Mouse (Mus musculus) midbrain, postnatal 0 days (tissue): Measurements from ENCODE around the gene Ccdc97. TPM values are rescaled to one million over a fixed set of nuclear protein-coding genes. Genes with fewer than 3 reads are reported as not detected.
A peak's percentile ranks its signal among the peaks of the same experiment; 100 is the strongest.

Experiments used
- ATAC-seq: fragments of 200-750 bp; cut with Nextera tagmentation; 2 replicates; pipeline ENCODE4 v1.8.0; 2017; ENCODE audit warnings: moderate number of reproducible peaks, mild to moderate bottlenecking, moderate TSS enrichment, moderate library complexity; ENCODE audit not compliant: low FRiP score
- DNase-seq: peaks from one replicate; pipeline ENCODE4 v3.0.0-alpha.2; 2015; ENCODE audit warnings: low spot score
- H3K27ac ChIP-seq: fragments of 300-500 bp; sonication (generic); 2 replicates; pipeline ENCODE4 v1.5.1; 2014; ENCODE audit warnings: low read depth, mild to moderate bottlenecking, low read length, mixed read lengths
- H3K27me3 ChIP-seq: fragments of 300-500 bp; sonication (generic); 2 replicates; pipeline ENCODE4 v1.6.1; 2014; ENCODE audit warnings: low read length, control low read depth, mixed read lengths; ENCODE audit not compliant: insufficient read depth
- H3K36me3 ChIP-seq: fragments of 300-500 bp; sonication (generic); 2 replicates; pipeline ENCODE4 v1.6.1; 2014; ENCODE audit warnings: low read length, control low read depth, mixed read lengths; ENCODE audit not compliant: insufficient read depth
- H3K4me1 ChIP-seq: fragments of 300-500 bp; sonication (generic); 2 replicates; pipeline ENCODE4 v1.6.1; 2014; ENCODE audit warnings: mild to moderate bottlenecking, control low read depth, antibody characterized with exemption, low read length, mixed read lengths; ENCODE audit not compliant: insufficient read depth
- H3K4me2 ChIP-seq: fragments of 300-500 bp; sonication (generic); 2 replicates; pipeline ENCODE4 v1.6.1; 2014; ENCODE audit warnings: low read depth, mild to moderate bottlenecking, low read length, mixed read lengths; ENCODE audit not compliant: poor library complexity, severe bottlenecking
- H3K4me3 ChIP-seq: fragments of 300-500 bp; sonication (generic); 2 replicates; pipeline ENCODE4 v1.5.1; 2014; ENCODE audit warnings: low read depth, mild to moderate bottlenecking, low read length, moderate library complexity
- H3K9ac ChIP-seq: fragments of 300-500 bp; sonication (generic); replicated peaks from 2 replicates; pipeline ENCODE4 v1.6.1; 2014; ENCODE audit warnings: mild to moderate bottlenecking, low read length, moderate library complexity, mixed read lengths; ENCODE audit not compliant: poor library complexity, severe bottlenecking
- H3K9me3 ChIP-seq: fragments of 300-500 bp; sonication (generic); 2 replicates; pipeline ENCODE4 v1.6.1; 2016; ENCODE audit warnings: low read length, control low read depth
- CTCF ChIP-seq: IDR thresholded peaks from 2 replicates; pipeline ENCODE4 v1.5.1; 2016; ENCODE audit warnings: antibody characterized with exemption, mild to moderate bottlenecking
- WGBS: fragments of 180-500 bp; shearing (Covaris S2); extraction: QIAGEN DNeasy Blood & Tissue Kit; methylation state at CpG from one replicate; pipeline ENCODE4 v1.1.7; 2014; 5-methylcytosine and 5-hydroxymethylcytosine counted together
- polyA plus RNA-seq: library from polyadenylated mRNA; unstranded; fragments of >200 nt; fragmentation: Nextera tagmentation; extraction: Ambion mirVana; gene quantifications from 2 replicates; pipeline ENCODE4 v1.2.1, GENCODE M21; 2015
- total RNA-seq: library from RNA; depleted of rRNA; stranded (reverse); fragments of >200 nt; gene quantifications from 2 replicates; pipeline ENCODE4 v1.2.3, GENCODE M21; 2014

Ccdc97 gene
- total and polyA plus RNA-seq, 2 experiments from 2014 or later, result 29.1 to 38.3 TPM

- 39% methylated on average over 5 of the region's 5 CpGs for WGBS
- H3K27ac ChIP-seq, result no peak overlapping the region
- no peak overlapping the region for H3K4me2 ChIP-seq
- no peaks in the 10 kb centered on the region for H3K9me3 ChIP-seq
- no peak for TF ChIP-seq CTCF
- no peak overlapping the region for H3K9ac ChIP-seq
- ATAC-seq (no peak), DNase-seq (no peak)
- peaks cover 42% of the 10 kb centered on the region for H3K27me3 ChIP-seq
- H3K4me3 ChIP-seq, result no peak overlapping the region
- H3K36me3 ChIP-seq, result no peaks in the 10 kb centered on the region
- H3K4me1 ChIP-seq, result peaks cover 6% of the 10 kb centered on the region
Measured at GRCm38 (mm10) chr7:25690051-25690450, 28.8 kb downstream of the Ccdc97 start.

GRCm38 (mm10) chr7:25689603-25690021, 29.3 kb downstream of the Ccdc97 start:
- H3K27me3 ChIP-seq, result peaks cover 42% of the 10 kb centered on the region
- DNase-seq (no peak), ATAC-seq (no peak)
- 14% methylated on average over 12 of the region's 12 CpGs for WGBS
- no peaks in the 10 kb centered on the region for H3K9me3 ChIP-seq
- H3K4me1 ChIP-seq, result peaks cover 6% of the 10 kb centered on the region
- no peak overlapping the region for H3K27ac ChIP-seq
- no peak for TF ChIP-seq CTCF
- no peaks in the 10 kb centered on the region for H3K36me3 ChIP-seq
- peak overlapping the region; percentile 73 for H3K4me2 ChIP-seq
- H3K9ac ChIP-seq, result peak overlapping the region; percentile 48; the same call in 1 of the 2 replicates
- H3K4me3 ChIP-seq, result peak overlapping the region; percentile 38

GRCm38 (mm10) chr7:25688810-25689586, 29.9 kb downstream of the Ccdc97 start:
- H3K4me2 ChIP-seq, result peak overlapping the region; percentile 73
- WGBS, result 2% methylated on average over 48 of the region's 52 CpGs
- no peak overlapping the region for H3K27ac ChIP-seq
- no peaks in the 10 kb centered on the region for H3K36me3 ChIP-seq
- ATAC-seq (peak; percentile 29; the same call in 1 of the 2 replicates), DNase-seq (no peak)
- peaks cover 6% of the 10 kb centered on the region for H3K4me1 ChIP-seq
- no peak for TF ChIP-seq CTCF
- peaks cover 42% of the 10 kb centered on the region for H3K27me3 ChIP-seq
- H3K9me3 ChIP-seq, result no peaks in the 10 kb centered on the region
- peak overlapping the region; percentile 48; the same call in 1 of the 2 replicates for H3K9ac ChIP-seq
- peak overlapping the region; percentile 38 for H3K4me3 ChIP-seq

GRCm38 (mm10) chr7:25687811-25688401, 31.0 kb downstream of the Ccdc97 start:
- ATAC-seq (no peak), DNase-seq (no peak)
- TF ChIP-seq CTCF, result 0 out of 2 replicates have a peak, but pooled peaks have one; percentile 23
- H3K27ac ChIP-seq, result no peak overlapping the region
- H3K4me1 ChIP-seq, result peaks cover 6% of the 10 kb centered on the region
- H3K27me3 ChIP-seq, result peaks cover 42% of the 10 kb centered on the region
- under 1% methylated on average over 47 of the region's 47 CpGs for WGBS
- H3K36me3 ChIP-seq, result no peaks in the 10 kb centered on the region
- H3K4me2 ChIP-seq, result peak overlapping the region; percentile 73
- H3K9me3 ChIP-seq, result no peaks in the 10 kb centered on the region
- H3K4me3 ChIP-seq, result peak overlapping the region; percentile 38
- peak overlapping the region; percentile 39 for H3K9ac ChIP-seq

- Histone ChIP-seq H3K27me3 (peaks cover 40% of the 10 kb centered on the region), H3K9ac (peak within 1 kb of the TSS; percentile 39), H3K4me1 (peaks cover 6% of the 10 kb centered on the region), H3K4me3 (peak within 1 kb of the TSS; percentile 38), H3K4me2 (peak within 1 kb of the TSS; percentile 73), H3K9me3 (no peaks in the 10 kb centered on the region), H3K36me3 (no peaks in the 10 kb centered on the region), H3K27ac (no peak within 1 kb of the TSS)
- WGBS, result 1% methylated on average over 47 of the region's 69 CpGs
- no peak for DNase-seq
- peak; percentile 57 for TF ChIP-seq CTCF
- no peak for ATAC-seq
Measured at GRCm38 (mm10) chr7:25686680-25687531, 32.0 kb downstream of the Ccdc97 start, which contains the start of gene Tgfb1. TSS of gene Tgfb1 (plus strand) at chr7:25687002.
